Mouse (Mus musculus) adrenal gland, postnatal 4 days (tissue): ENCODE data around the gene Ipmk. TPM values are rescaled to one million over a fixed set of nuclear protein-coding genes. Genes with fewer than 3 reads are reported as not detected.
"Not testable (repeated sequence)": the region's sequence is repeated elsewhere in the genome, so short reads cannot be mapped to it uniquely, and the experiment has no call there.

Experiments
- DNase-seq, 2 experiments: peaks; one replicate each; pipeline ENCODE4 v3.0.0; 2021 to 2022; ENCODE audit warnings: low spot score in 2 of 2, mixed read lengths in 2 of 2
- total RNA-seq, 2 experiments: library from RNA; stranded (reverse); gene quantifications; 2 replicates each; pipeline ENCODE4 v1.2.3; 2021

Ipmk gene
- total RNA-seq, 2 experiments from 2014 or later, result 19.9 to 21.5 TPM

- DNase-seq, result no peak
Measured at GRCm38 (mm10) chr10:71368128-71368940, 20.8 kb downstream of the Ipmk start.

GRCm38 (mm10) chr10:71369466-71369865, 21.9 kb downstream of the Ipmk start:
- DNase-seq, result no peak

- DNase-seq, result no peak
Measured at GRCm38 (mm10) chr10:71371881-71372280, 24.3 kb downstream of the Ipmk start.

- no peak for DNase-seq
Measured at GRCm38 (mm10) chr10:71373706-71374105, 26.1 kb downstream of the Ipmk start.

- DNase-seq, result no peak
Measured at GRCm38 (mm10) chr10:71376014-71376413, 28.5 kb downstream of the Ipmk start.

GRCm38 (mm10) chr10:71380406-71380805, 32.8 kb downstream of the Ipmk start:
- no peak for DNase-seq

- no peak for DNase-seq
Measured at GRCm38 (mm10) chr10:71381471-71382033, 34.0 kb downstream of the Ipmk start.

- DNase-seq, result no peak
Measured at GRCm38 (mm10) chr10:71382109-71382508, 34.5 kb downstream of the Ipmk start.

- DNase-seq, result no peak
Measured at GRCm38 (mm10) chr10:71382858-71383551, 35.4 kb downstream of the Ipmk start.

GRCm38 (mm10) chr10:71383552-71383924, 36.0 kb downstream of the Ipmk start:
- DNase-seq, result not testable (repeated sequence)

- DNase-seq, result no peak
Measured at GRCm38 (mm10) chr10:71384159-71385044, 36.8 kb downstream of the Ipmk start.

- no peak for DNase-seq
Measured at GRCm38 (mm10) chr10:71389311-71389710, 41.7 kb downstream of the Ipmk start.

GRCm38 (mm10) chr10:71398383-71399145, 51.0 kb downstream of the Ipmk start:
- no peak for DNase-seq

- DNase-seq, result no peak
Measured at GRCm38 (mm10) chr10:71399399-71399798, 51.8 kb downstream of the Ipmk start.

- no peak for DNase-seq
Measured at GRCm38 (mm10) chr10:71399987-71400386, 52.4 kb downstream of the Ipmk start.

- no peak for DNase-seq
Measured at GRCm38 (mm10) chr10:71400818-71401646, 53.5 kb downstream of the Ipmk start.

- DNase-seq, result no peak
Measured at GRCm38 (mm10) chr10:71403638-71404037, 56.1 kb downstream of the Ipmk start.

- DNase-seq, result no peak
Measured at GRCm38 (mm10) chr10:71405523-71406217, 58.1 kb downstream of the Ipmk start.

GRCm38 (mm10) chr10:71409948-71410347, 62.4 kb downstream of the Ipmk start:
- DNase-seq, result no peak
